Mouse (Mus musculus): ENCODE results near the gene Mpp4. TPM values are rescaled to one million over a fixed set of nuclear protein-coding genes. Genes with fewer than 3 reads are reported as not detected.
A peak's percentile ranks its signal among the peaks of the same experiment; 100 is the strongest.

The Mpp4 gene
- total RNA-seq, 2 experiments from 2014 or later, result 2.1 TPM; not detected in 1

- ATAC-seq (replicated peaks; ENCODE audit: poor library complexity, severe bottlenecking), result no peak
These were observed 5.4 kb upstream of the Mpp4 start for GRCm38 (mm10) chr1:59168556-59168955.

- ATAC-seq (replicated peaks; ENCODE audit: poor library complexity, severe bottlenecking), result no peak
These were observed 4.7 kb upstream of the Mpp4 start for GRCm38 (mm10) chr1:59167654-59168425.

DNA sequence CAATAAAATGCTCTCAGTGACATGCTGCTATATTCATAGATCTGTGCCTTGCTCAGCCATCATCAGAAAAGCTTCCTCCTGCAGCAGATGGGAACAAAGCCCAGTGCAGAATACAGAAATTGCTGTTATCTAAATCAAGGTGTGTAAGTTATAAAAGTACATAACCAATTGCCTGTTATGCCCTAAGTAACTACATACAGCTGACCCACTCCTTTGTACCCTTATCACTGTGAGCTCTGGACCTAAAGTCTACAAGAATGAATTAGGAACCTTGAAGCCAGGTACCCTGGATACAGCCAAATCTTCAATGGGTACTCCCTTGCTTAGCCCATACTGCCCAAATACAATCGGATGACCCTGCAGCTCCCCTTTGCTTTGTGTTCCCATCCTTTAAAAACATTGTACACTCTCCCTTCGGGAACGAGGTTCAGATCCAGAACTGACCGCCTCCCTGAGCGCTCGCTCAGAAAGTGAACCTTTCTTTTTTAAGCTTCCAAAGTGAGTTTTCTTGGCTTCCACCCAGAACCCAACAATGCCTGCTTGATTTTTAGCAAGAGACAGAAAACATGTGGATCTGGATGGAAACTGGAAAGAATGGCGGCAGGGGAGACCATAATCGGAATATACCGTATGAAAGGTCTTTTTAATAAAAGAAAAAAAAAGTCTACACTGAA lies 3.2 kb upstream of the Mpp4 start:
- ATAC-seq (replicated peaks; ENCODE audit: poor library complexity, severe bottlenecking), result no peak

- no peak for ATAC-seq (replicated peaks; ENCODE audit: poor library complexity, severe bottlenecking)
These were observed 729 bp upstream of the Mpp4 start for GRCm38 (mm10) chr1:59163918-59164317.

- ATAC-seq (replicated peaks; ENCODE audit: poor library complexity, severe bottlenecking), result no peak
These were observed 722 bp downstream of the Mpp4 start for GRCm38 (mm10) chr1:59162309-59163024.

DNA sequence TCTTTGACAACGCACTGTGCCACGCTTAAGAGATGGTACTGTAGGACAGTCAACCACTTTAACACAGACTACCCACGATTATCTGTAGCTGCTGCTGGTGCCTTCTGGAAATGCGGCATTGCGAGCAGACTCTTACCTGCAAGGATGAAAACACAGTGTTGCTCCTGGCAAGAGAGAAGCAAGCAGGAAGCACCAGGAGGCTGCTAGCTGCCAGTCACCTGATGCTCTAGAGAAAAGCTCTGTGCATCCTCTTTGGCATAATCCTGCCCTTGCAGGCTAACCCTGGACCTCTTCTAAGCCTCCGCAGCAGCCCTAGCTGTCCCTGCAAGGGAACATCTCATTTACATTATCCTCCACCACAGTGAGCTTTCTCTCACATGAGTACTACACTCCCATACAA lies 1.8 kb downstream of the Mpp4 start:
- ATAC-seq (replicated peaks; ENCODE audit: poor library complexity, severe bottlenecking), result no peak

DNA sequence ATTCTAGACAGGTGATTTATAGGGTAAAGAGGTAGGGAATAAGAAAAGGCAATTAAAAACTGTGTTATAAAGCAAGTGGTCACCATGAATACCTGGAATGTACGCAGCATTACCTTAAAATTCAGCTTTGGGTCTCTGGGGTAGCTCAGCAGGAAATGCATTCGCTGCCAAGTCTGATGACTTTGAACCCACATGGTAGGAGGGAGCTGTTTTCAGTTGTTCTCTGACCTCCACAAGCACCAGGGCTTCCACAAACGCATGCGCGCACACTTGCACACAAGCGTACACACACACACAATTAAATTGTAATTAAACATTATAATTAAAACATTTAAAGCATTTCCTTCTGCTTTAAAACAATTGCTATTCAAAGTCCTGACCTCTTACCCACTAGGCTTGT lies 2.3 kb downstream of the Mpp4 start:
- no peak for ATAC-seq (replicated peaks; ENCODE audit: poor library complexity, severe bottlenecking)

DNA sequence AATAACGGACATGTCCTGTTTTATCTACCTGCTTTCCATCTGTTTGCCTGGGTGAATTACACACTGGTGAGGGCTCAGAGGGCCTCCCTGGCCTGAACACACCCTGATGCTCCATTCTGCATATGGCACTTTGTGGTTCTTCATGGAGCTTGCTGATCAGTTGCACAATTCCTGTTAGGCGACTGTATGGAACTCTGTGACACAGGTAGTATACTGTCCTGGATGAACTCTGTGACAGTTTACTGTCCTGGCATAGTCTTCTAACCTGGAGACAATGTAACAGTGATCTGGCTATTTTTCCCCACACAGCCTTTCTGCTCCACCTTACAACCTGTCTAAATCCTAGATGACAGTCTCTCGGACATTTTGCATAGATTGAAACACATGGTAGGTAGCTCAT lies 4.1 kb downstream of the Mpp4 start:
- ATAC-seq (replicated peaks; ENCODE audit: poor library complexity, severe bottlenecking), result no peak

DNA sequence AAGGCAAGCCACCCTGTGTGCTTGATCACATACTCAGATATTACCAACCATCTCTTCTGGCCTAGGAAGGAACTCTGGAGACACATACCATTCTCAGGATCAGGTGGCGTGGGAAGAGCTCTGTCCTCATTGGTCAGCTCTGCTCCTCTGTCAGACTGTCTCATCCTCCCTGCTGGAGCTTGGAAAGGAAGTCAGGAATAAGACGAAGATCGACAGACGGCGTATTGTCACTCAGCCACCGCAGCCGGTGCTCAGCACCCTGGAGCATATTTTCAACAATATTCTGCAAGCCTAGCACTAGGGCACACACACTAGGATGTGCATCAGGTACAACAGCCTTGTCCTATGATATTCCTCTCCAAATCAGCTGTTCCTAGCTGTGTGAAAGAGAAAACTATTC lies 4.7 kb downstream of the Mpp4 start:
- ATAC-seq (replicated peaks; ENCODE audit: poor library complexity, severe bottlenecking), result no peak

- ATAC-seq (replicated peaks; ENCODE audit: poor library complexity, severe bottlenecking), result no peak
These were observed 5.3 kb downstream of the Mpp4 start for GRCm38 (mm10) chr1:59157846-59158245.

DNA sequence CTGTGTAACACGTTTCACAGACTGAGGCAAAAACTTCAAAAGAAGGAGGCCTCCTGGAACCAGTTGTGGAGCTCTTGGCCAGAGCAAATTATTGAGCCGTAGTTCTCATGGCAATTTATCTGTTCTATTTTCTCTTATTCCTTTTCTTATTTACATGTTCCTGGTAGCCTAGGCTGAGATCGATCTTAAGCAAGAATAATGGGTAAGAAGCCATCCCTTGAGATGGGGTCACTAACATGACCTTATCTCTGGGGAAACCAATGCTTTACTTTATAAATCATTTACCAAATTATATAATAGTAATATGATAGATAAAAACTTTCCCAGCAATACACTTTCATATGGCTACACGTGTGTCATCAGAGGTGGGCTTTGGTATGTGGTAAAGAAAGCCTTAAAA lies 10.8 kb downstream of the Mpp4 start:
- no peak for ATAC-seq (replicated peaks; ENCODE audit: poor library complexity, severe bottlenecking)

- ATAC-seq (replicated peaks; ENCODE audit: poor library complexity, severe bottlenecking), result no peak
These were observed 12.6 kb downstream of the Mpp4 start for GRCm38 (mm10) chr1:59150542-59150941.

- peak; percentile 55 for ATAC-seq (replicated peaks; ENCODE audit: poor library complexity, severe bottlenecking)
These were observed 18.6 kb downstream of the Mpp4 start for GRCm38 (mm10) chr1:59144543-59144942.

DNA sequence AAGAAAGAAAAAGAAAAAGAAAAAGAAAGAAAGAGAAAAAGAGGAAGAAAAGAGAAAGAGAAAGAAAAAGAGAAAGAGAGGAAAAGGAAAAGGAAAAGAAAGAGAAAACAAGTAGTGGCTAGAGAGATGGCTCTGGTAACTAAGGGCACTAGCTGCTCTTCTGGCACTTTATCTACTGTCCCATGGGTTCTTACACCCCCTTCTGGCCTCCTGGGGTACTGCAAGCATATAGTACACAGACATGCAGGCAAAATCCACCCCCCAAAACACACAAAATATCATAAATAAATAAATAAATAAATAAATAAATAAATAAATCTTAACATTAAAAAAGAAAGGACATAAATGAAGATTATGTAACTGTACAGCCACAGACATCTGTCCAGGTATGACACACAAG lies 20.4 kb downstream of the Mpp4 start:
- ATAC-seq (replicated peaks; ENCODE audit: poor library complexity, severe bottlenecking), result peak; percentile 79

DNA sequence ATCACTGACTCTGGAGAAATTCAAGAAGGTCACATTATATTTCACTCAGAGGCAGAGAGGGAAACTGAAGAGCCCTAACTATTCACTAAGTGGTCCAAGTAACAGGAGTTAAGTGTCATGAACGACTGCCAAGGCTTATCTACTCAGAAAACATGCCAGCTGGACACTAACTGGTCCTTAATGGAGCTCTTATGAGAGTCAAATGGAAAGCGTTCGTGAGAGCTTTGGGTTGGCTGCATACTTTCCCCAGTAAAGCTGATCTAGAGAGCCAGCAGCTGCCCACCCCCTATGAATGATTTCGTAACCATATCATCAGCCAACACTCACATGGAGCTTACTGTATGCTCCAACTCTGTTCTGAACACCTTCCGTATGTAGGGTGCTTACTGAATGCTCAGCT lies 28.8 kb downstream of the Mpp4 start:
- ATAC-seq (replicated peaks; ENCODE audit: poor library complexity, severe bottlenecking), result no peak

DNA sequence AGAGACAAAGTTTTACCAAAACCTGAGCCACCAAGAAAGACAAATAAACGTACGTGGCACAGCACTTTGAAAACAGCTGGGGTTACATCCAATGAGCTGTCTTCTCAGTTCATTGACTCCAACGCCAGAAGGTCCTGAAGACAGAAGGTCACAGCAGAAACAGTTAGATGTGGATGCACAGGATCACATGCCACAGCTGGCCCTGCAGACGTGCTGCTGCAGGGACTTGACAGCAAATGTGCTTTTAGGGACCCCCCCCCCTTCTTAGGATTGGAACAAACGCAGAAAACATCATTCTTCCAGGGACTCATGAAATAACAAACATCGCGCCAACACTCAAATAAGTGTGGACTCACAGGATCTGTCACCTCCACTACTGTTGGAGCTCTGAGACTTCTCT lies 34.3 kb downstream of the Mpp4 start:
- ATAC-seq (replicated peaks; ENCODE audit: poor library complexity, severe bottlenecking), result no peak

DNA sequence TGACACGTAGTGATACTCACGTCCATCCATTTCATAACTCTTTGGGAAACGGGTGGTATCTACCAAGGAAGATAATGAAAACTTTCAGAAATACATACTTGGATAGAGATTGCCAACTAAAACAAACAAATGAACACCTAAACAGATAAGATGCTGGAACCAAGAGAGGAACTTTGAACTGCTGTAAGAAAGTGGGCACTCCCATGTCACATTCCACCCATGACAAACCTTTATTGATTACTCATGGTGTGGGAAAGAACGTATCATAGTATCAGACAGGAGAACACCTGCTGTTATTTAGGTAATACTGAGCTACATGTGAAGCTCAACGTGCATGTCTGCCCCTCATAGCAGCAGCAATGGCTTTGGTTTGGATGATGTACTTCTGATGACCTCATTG lies 37.6 kb downstream of the Mpp4 start:
- no peak for ATAC-seq (replicated peaks; ENCODE audit: poor library complexity, severe bottlenecking)

- ATAC-seq (replicated peaks; ENCODE audit: poor library complexity, severe bottlenecking), result peak; percentile 95
These were observed 43.3 kb downstream of the Mpp4 start, which contains the start of gene Tmem237 for GRCm38 (mm10) chr1:59119720-59120457. Gene Tmem237 (minus strand): TSS chr1:59120408.

GRCm38 (mm10) chr1:59110524-59110923 lies 52.7 kb downstream of the Mpp4 start:
- no peak for ATAC-seq (replicated peaks; ENCODE audit: poor library complexity, severe bottlenecking)

- no peak for ATAC-seq (replicated peaks; ENCODE audit: poor library complexity, severe bottlenecking)
These were observed 61.1 kb downstream of the Mpp4 start for GRCm38 (mm10) chr1:59102071-59102470.

DNA sequence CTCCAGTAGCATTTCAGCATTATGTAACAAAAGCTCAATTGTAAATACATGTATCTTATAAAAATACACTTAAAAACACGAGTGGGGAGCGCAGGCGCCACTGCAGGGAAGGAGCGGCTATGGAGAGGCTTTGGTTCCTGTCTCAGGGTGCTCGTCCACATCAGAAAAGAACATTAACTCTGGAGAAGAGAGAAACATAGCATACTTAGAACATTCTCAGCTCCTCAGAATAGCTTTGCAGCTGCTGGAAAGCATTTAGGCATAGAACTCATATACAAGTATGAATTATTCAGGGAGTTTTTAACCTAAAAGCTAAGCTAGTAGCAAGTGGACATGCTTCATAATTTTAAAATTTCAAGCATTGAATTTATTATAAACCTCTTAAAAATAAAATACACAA lies 62.2 kb downstream of the Mpp4 start:
- ATAC-seq (replicated peaks; ENCODE audit: poor library complexity, severe bottlenecking), result no peak

All from granulocyte monocyte progenitor cell, adult 5-6 weeks (primary cell).